Mouse (Mus musculus) urinary bladder, adult 2 months (tissue): ENCODE results near the gene Ulk4. TPM values are rescaled to one million over a fixed set of nuclear protein-coding genes. Genes with fewer than 3 reads are reported as not detected.
"Not testable (repeated sequence)": the region's sequence is repeated elsewhere in the genome, so short reads cannot be mapped to it uniquely, and the experiment has no call there.

Experiments
- DNase-seq: peaks from one replicate; pipeline ENCODE4 v3.0.0; 2022; ENCODE audit warnings: low spot score
- polyA plus RNA-seq: library from polyadenylated mRNA; depleted of rRNA; stranded (reverse); fragments of >200 nt; gene quantifications from 2 replicates; pipeline ENCODE4 v1.2.3, GENCODE M21; 2012

Ulk4 gene
- polyA plus RNA-seq, 1 experiment, result 2.4 TPM

- DNase-seq, result no peak
Observed at GRCm38 (mm10) chr9:121250854-121251253, 26.1 kb downstream of the Ulk4 start.

DNA sequence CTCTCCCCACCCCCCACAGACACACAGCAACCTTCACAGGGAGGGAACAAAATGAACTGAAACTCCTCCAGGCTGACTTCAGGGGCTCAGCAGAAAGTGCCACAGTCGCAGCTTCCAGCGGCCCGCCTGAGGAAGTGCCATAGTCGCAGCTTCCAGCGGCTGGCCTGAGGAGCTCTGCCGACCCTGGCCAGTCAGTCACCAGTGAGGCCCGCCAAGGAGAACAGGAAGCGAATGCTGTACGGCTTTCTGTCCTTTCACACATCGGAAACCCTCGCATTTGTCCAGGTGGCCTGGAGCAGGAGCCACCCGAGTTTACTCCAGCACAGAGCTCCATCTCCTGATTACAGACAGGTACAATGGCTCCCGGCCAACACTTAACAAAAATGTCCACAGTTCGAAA lies 27.2 kb downstream of the Ulk4 start:
- no peak for DNase-seq

DNA sequence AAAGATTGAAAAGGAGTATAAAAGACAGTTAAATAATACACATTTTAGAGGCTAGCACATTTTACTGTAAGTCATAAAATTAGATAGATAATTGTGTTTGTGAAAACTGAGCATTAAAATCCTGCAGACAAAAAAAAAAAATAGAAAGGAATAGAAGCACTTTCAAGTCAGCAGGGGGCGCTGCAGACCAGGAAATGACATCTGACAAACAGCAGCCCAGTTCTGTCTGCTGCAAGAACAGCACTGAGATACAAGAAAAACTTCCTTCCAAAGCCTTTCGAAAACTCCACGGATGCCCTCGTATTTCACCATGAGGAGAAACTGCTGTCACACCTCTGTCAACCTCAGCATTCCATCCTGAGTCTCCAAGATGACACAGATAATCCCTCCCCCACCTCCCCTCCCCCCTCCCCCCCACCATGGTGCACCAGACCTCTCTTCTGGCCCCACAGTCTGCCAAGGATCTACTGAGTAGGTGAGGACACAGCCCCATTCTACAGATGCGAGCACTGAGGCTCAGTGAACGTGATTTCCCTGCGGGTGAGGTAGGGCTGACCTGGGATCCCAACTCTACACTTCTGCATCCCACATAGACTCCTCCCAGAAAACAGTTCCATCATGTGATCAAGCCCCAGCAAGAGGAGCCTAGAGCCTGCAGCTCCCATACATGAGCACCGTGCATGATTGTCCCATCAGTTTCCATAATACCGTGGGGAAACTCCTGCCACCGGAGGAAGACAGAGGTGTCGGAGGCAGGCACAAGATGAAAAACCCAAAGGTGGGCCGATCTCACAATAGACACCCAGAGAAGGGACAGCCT lies 28.8 kb downstream of the Ulk4 start:
- peak; percentile 62 for DNase-seq

- DNase-seq, result no peak
Observed at GRCm38 (mm10) chr9:121247047-121247446, 29.9 kb downstream of the Ulk4 start.

GRCm38 (mm10) chr9:121242331-121242730 lies 34.7 kb downstream of the Ulk4 start:
- DNase-seq, result no peak

- no peak for DNase-seq
Observed at GRCm38 (mm10) chr9:121241806-121242205, 35.2 kb downstream of the Ulk4 start.

- DNase-seq, result no peak
Observed at GRCm38 (mm10) chr9:121241366-121241765, 35.6 kb downstream of the Ulk4 start.

DNA sequence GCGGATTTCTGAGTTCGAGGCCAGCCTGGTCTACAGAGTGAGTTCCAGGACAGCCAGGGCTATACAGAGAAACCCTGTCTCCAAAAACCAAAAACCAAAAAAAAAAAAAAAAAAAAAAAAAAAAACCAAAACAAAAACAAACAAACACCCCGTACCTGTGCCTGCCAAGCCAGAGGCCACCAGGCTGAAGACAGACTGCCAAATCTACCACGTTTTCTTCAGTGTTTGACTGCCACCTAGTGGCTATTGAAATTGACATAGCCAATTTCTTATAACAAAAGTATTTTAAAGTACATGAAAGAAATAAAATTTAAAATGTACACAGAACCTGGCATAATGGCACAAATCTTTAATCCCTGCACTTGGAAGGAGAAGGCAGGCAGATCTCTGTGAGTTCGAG lies 36.8 kb downstream of the Ulk4 start:
- DNase-seq, result not testable (repeated sequence)

GRCm38 (mm10) chr9:121239571-121239970 lies 37.4 kb downstream of the Ulk4 start:
- DNase-seq, result no peak

DNA sequence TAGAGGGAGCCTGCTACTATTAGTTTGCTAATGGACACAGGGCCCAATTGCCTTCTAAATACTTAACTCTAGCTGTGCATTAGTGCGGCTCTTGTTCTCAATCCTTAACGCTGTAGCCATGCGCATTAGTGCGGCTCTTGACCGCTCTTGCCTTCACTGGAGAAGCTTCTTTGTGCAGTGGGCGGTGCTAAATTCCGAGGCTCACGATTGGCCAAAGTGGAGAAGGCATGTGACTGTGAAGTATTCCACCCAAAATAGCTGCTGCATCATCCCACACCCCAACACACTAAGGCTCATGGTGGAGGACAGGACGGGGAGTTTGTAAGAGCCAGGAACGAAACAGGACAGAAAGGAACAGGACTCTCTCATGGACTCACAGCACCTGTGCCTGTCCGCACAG lies 58.4 kb downstream of the Ulk4 start:
- DNase-seq, result no peak

- DNase-seq, result no peak
Observed at GRCm38 (mm10) chr9:121218230-121218629, 58.8 kb downstream of the Ulk4 start.

DNA sequence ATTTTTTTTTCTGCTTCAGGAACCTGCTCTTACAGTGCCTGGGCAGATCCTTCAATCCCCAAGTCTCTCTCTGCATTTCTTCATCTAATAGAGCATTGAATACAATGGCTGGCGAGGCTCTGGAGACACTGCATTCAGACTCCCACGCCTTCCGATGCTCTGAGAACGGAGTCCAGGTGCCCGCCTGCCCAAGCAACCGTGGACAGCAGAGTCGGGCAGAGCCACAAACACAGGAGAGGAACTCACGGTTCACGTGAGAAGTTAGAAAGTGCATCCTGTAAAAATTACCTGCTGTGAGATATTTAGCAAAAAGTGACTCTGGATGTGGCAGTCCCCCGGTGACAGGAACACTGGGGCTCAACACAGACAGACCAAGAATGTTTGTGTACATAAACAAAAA lies 59.3 kb downstream of the Ulk4 start:
- DNase-seq, result no peak

DNA sequence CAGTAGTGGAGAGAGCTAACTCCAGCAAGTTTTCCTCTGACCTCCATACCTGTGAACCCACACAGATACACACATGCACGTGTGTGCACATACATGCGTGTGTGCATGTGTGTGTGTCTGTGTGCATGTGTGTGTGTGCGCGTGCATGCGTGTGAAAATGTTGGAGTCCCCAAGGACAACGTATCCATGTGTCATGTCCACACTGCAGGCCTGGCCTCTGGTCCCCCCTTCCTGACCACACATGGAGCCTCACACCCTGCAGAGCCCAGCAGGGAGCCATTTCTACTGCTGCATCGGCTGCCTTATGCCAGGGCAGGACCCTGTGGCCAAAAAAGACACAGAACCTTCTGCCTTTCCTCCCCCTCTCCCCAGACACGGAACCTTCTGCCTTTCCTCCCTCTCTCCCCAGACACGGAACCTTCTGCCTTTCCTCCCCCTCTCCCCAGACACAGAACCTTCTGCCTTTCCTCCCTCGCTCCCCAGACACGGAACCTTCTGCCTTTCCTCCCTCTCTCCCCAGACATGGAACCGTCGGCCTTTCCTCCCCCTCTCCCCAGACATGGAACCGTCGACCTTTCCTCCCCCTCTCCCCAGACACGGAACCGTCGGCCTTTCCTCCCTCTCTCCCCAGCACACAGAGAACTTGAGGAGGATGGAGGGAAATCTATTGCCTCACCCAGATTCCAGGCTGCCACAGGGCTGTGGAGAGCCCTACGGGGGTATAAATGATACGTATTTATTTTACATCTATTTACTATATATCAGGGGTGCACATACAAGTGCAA lies 60.3 kb downstream of the Ulk4 start:
- no peak for DNase-seq

DNA sequence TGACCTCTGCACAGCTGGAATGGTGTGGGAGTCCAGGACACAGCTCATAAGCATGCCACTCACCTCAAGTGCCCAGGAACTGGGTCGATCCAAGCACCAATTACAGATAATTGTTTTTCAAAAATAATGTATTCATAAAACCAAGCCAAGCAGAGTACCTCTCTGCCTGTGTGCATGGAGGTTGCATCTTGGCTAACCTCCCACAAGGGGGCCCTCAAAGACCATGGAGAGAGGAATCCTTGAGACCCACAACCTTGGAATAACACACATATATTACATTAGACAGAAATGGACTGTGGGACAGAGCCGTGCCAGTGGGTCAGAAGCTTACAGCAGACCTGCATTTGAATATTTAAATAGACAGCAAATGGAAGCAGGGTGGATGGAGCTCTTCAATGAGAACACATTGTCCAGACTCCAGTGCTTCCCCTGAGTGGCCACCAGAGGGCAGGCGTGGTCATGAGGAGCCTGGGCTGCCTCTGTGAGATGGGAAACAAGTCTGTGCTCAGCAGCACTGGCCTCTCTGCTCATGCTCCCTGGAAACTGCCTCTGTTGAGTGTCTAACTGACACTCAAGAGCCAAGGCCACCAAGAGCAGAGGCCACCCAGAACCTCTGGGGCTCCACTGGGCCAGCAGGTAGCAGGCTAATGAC lies 61.5 kb downstream of the Ulk4 start:
- peak; percentile 37 for DNase-seq

- no peak for DNase-seq
Observed at GRCm38 (mm10) chr9:121212322-121212721, 64.7 kb downstream of the Ulk4 start.

- no peak for DNase-seq
Observed at GRCm38 (mm10) chr9:121205046-121205445, 72.0 kb downstream of the Ulk4 start.

GRCm38 (mm10) chr9:121204149-121204800 lies 72.7 kb downstream of the Ulk4 start:
- no peak for DNase-seq

- DNase-seq, result no peak
Observed at GRCm38 (mm10) chr9:121203686-121204085, 73.3 kb downstream of the Ulk4 start.

- not testable (repeated sequence) for DNase-seq
Observed at GRCm38 (mm10) chr9:121199146-121199685, 77.8 kb downstream of the Ulk4 start.

DNA sequence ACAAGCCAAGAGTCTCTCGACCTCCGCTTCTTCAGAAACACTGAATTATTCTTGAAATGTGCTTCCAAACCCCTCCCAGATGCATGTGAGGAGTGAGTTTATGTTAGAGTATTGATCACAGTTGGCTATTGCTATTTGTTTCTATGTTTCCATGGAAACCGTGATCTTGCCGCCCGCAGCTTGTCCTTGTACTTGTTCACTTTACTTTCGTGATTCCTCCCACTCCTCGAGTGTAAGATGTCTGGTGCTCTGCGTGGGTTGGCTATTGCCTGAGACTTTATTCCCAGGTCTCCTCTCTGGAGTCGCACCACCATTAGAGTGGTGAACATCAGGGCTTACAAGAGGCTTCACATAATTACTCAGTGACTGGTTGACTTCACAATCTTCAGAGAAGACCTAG lies 80.5 kb downstream of the Ulk4 start:
- no peak for DNase-seq

GRCm38 (mm10) chr9:121195106-121195505 lies 81.9 kb downstream of the Ulk4 start:
- no peak for DNase-seq
